Mouse (Mus musculus): ENCODE measurements around the gene Olfr297. TPM values are rescaled to one million over a fixed set of nuclear protein-coding genes. Genes with fewer than 3 reads are reported as not detected.

The Olfr297 gene
- polyA plus RNA-seq (2016; fragmentation: Nextera tagmentation; extraction: Ambion mirVana): not detected in 2 replicates

DNA sequence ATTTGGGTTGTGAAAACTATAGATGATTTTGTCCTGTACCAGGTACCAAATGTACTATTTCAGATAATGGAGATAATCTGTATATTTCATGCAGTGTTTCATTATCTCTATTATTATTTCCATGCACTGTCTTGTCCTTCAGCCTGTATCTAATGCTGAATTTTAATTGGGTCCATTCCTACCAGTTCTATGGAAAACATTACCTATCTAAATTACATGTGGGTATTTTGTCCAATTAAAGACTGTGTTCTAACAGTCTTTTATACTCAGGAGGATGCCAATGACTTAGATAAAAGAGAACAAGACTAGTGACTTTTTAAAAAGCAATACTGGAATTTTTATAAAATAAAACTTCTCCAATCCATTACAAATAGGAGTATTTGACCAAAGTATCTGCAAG, at the start of gene Olfr297:
Gene Olfr297 (plus strand): TSS at position 301 of the 400 bp plus-strand sequence.
- H3K4me2 ChIP-seq: no peak within 1 kb of the TSS
- no peak within 1 kb of the TSS for H3K27ac ChIP-seq
- no peaks in the 10 kb centered on the region for H3K4me1 ChIP-seq
- no peaks in the 10 kb centered on the region for H3K9me3 ChIP-seq (replicated peaks)
- H3K4me3 ChIP-seq: no peak within 1 kb of the TSS
- no peaks in the 10 kb centered on the region for H3K27me3 ChIP-seq (replicated peaks)
- H3K36me3 ChIP-seq: no peaks in the 10 kb centered on the region
- no peak for ATAC-seq
- H3K9ac ChIP-seq: no peak within 1 kb of the TSS

- H3K4me2 ChIP-seq: no peak within 1 kb of the TSS
- H3K36me3 ChIP-seq: no peaks in the 10 kb centered on the region
- H3K27ac ChIP-seq: no peak within 1 kb of the TSS
- H3K9me3 ChIP-seq (replicated peaks): no peaks in the 10 kb centered on the region
- H3K27me3 ChIP-seq (replicated peaks): no peaks in the 10 kb centered on the region
- H3K4me3 ChIP-seq: no peak within 1 kb of the TSS
- ATAC-seq: no peak
- no peaks in the 10 kb centered on the region for H3K4me1 ChIP-seq
- WGBS (ENCODE audit: insufficient replicate concordance): 64% methylated on average over 1 of the region's 1 CpGs
- H3K9ac ChIP-seq: no peak within 1 kb of the TSS
Observed at GRCm38 (mm10) chr7:86492384-86492783, 27.4 kb upstream of the Olfr297 start, which contains the start of gene Olfr298. Olfr298 (minus strand) TSS chr7:86492484.

Other genes with a start within 250 kb of the Olfr297 start
- gene Olfr310, start 242.8 kb upstream of the Olfr297 start, polyA plus RNA-seq (2016; fragmentation: Nextera tagmentation; extraction: Ambion mirVana): not detected in 2 replicates
- not detected in 2 replicates for gene Olfr309, start 206.3 kb upstream of the Olfr297 start, polyA plus RNA-seq (2016; fragmentation: Nextera tagmentation; extraction: Ambion mirVana)
- gene Olfr308, start 194.3 kb upstream of the Olfr297 start, polyA plus RNA-seq (2016; fragmentation: Nextera tagmentation; extraction: Ambion mirVana): not detected in 2 replicates
- not detected in 2 replicates for gene Olfr307, start 182.4 kb upstream of the Olfr297 start, polyA plus RNA-seq (2016; fragmentation: Nextera tagmentation; extraction: Ambion mirVana)
- gene Olfr305, start 153.0 kb upstream of the Olfr297 start, polyA plus RNA-seq (2016; fragmentation: Nextera tagmentation; extraction: Ambion mirVana): not detected in 2 replicates
- gene Olfr304, start 133.3 kb upstream of the Olfr297 start, polyA plus RNA-seq (2016; fragmentation: Nextera tagmentation; extraction: Ambion mirVana): not detected in 2 replicates
- gene Olfr303, start 122.2 kb upstream of the Olfr297 start, polyA plus RNA-seq (2016; fragmentation: Nextera tagmentation; extraction: Ambion mirVana): not detected in 2 replicates
- not detected in 2 replicates for gene Olfr301, start 116.1 kb upstream of the Olfr297 start, polyA plus RNA-seq (2016; fragmentation: Nextera tagmentation; extraction: Ambion mirVana)
- gene Olfr299, start 60.0 kb upstream of the Olfr297 start, polyA plus RNA-seq (2016; fragmentation: Nextera tagmentation; extraction: Ambion mirVana): not detected in 2 replicates
- not detected in 2 replicates for gene Olfr298, start 27.5 kb upstream of the Olfr297 start, polyA plus RNA-seq (2016; fragmentation: Nextera tagmentation; extraction: Ambion mirVana)
- not detected in 2 replicates for gene Olfr295, start 63.9 kb downstream of the Olfr297 start, polyA plus RNA-seq (2016; fragmentation: Nextera tagmentation; extraction: Ambion mirVana)
- not detected in 2 replicates for gene Olfr294, start 96.7 kb downstream of the Olfr297 start, polyA plus RNA-seq (2016; fragmentation: Nextera tagmentation; extraction: Ambion mirVana)
- not detected in 2 replicates for gene Olfr293, start 129.1 kb downstream of the Olfr297 start, polyA plus RNA-seq (2016; fragmentation: Nextera tagmentation; extraction: Ambion mirVana)
- gene Olfr292, start 168.4 kb downstream of the Olfr297 start, polyA plus RNA-seq (2016; fragmentation: Nextera tagmentation; extraction: Ambion mirVana): not detected in 2 replicates

Data from liver, embryonic 12.5 days (tissue).